Mouse (Mus musculus) megakaryocyte progenitor cell, adult 5-6 weeks (primary cell): Measurements from ENCODE around the gene Olfr456. TPM values are rescaled to one million over a fixed set of nuclear protein-coding genes. Genes with fewer than 3 reads are reported as not detected.
"Not testable (repeated sequence)": the region's sequence is repeated elsewhere in the genome, so short reads cannot be mapped to it uniquely, and the experiment has no call there.

ENCODE experiments used
- ATAC-seq: replicated peaks from 2 replicates; pipeline ENCODE4 v1.8.0; 2016; ENCODE audit warnings: mild to moderate bottlenecking, moderate TSS enrichment, inconsistent platforms; ENCODE audit not compliant: poor library complexity
- total RNA-seq, 2 experiments: library from RNA; stranded (forward) in 1 of 2; stranded (reverse) in 1 of 2; fragments of 157-497, 149-512 nt in 1 of 2; fragments of 200-1000 nt in 1 of 2; gene quantifications; 2 replicates each; pipeline versions ENCODE4 v1.2.3 to v1.2.4; 2015 to 2017

The Olfr456 gene
- not detected in 2 replicates for total RNA-seq (2015)
- not detected in 2 replicates for total RNA-seq (2017)

DNA sequence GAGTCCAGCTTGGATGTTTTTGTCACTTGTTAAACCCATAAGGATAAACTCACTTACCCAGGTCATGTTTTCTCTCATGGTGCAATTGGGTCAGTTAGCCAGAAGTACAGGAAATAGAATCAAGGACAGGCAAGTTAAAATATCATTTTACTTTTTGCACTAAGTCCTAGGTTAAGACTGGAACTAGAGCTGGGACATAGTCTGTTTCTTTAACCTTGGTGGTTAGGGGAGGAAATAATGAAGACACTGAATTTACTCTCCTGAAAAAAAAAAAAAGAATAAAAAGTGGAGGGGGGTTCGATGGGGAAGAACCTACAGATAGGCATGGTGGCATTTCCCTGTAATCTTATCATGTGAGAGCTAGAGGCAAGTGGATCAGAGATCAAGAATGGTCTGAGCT, at the start of gene Olfr456:
Olfr456 (minus strand) TSS at position 101 of the 400 bp plus-strand sequence.
- ATAC-seq, result no peak

DNA sequence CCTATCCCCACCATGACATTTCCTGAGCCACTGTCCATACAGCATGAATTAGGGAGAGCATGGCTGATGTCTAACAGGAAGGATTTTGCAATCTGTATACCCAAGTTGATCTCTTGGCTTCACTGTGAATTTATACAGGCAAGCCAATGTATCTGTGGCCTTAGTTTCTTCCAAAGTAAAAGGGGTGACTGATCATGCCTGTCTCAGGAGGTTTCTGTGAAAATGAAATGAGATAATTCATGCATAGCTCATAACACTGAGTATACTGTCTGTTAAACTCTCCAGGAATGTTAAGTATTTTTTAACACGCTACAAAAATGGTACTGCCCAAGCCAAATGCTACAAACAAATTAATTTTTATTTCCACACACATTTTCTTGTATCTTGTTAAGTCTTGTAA, 26.4 kb upstream of the Olfr456 start:
- ATAC-seq, result no peak

DNA sequence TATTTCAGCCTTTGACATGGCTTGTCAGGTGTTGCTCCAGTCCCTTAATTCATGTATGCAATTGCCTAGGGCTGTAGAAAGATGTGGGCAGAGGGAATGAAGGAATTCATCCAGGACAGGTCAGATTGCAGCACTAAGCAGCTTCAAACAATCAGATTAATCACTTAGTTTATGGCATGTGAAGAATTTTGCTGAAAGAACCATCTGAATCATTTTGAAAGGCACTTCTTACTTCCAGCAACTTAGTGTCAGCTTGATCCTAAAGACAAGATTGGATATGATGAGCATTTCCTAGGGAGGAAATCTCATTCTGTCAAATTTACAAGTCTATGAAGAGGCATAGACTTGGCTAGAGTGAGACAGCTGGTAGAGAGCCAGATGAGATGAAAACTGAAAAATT, 22.3 kb upstream of the Olfr456 start:
- no peak for ATAC-seq

- no peak for ATAC-seq
Observed at GRCm38 (mm10) chr6:42503478-42503877, 16.5 kb upstream of the Olfr456 start.

GRCm38 (mm10) chr6:42489731-42490130, 2.7 kb upstream of the Olfr456 start:
- ATAC-seq, result no peak

DNA sequence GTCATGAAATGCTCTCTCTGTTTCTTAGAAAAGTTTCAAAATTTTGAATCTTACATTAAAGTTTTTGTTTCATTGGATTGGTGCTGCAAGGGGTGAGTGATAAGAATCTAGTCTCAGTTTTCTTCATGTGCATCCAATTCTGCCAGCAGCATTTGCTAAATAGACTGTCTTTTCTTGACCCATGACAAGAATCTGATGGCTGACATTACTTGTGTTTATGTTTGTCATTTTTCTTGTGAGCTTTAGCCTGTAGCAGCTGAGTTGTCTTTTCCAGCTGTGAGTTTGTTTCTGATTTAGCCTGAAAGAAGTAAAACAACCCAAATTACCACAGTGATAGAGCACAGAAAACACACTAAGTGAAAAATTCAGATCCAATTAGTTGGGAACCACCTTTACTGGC, 2.4 kb downstream of the Olfr456 start:
- no peak for ATAC-seq

GRCm38 (mm10) chr6:42476235-42476634, 10.8 kb downstream of the Olfr456 start, which contains the start of gene Olfr457:
Gene Olfr457, minus strand, starts transcription at chr6:42476335.
- ATAC-seq, result no peak

GRCm38 (mm10) chr6:42471298-42471697, 15.7 kb downstream of the Olfr456 start:
- ATAC-seq, result not testable (repeated sequence)

GRCm38 (mm10) chr6:42470542-42470941, 16.5 kb downstream of the Olfr456 start:
- ATAC-seq, result no peak

DNA sequence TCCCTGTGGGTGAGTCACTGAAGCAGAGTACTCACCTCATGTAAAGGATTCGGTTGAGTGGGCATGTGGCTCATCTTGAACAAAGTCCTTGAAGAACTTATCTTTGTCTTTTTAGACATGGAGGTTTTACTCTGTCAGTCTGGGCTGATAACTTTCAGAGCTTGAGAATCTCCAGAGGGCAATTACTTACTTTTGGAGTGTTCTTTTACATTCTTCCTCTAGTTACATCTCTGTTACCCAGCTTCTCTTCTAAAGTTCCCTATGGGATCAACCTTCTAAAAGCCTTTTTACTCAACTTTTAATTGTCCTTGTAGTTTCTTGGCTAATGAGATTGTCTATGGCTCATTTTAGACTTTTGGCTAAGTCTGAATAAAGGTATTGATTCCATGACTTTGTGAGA, 21.9 kb downstream of the Olfr456 start, which contains the start of gene Olfr458:
Olfr458 (minus strand) TSS at position 101 of the 400 bp plus-strand sequence.
- no peak for ATAC-seq

GRCm38 (mm10) chr6:42447381-42447780, 39.6 kb downstream of the Olfr456 start:
- no peak for ATAC-seq

DNA sequence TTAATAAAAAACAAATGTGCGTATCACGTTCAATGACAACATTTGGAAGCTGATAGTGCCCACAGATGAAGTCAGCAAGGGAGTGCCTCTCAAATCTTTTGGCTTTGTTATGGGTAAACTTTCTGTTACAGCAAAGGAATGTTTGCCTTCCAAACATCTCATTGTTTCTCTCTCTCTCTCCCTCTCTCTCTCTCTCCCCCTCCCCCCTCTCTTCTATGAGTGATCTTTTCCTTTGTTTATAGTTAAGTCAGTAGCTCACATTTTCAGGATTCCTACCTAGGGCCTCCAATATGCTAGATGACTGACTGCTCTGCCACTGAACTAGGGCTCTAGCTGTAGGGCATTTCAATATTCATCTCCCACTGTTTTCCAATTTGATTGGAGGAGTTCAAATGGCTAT, 42.5 kb downstream of the Olfr456 start:
- no peak for ATAC-seq

GRCm38 (mm10) chr6:42441395-42441794, 45.6 kb downstream of the Olfr456 start:
- no peak for ATAC-seq

Other genes starting within 250 kb of the Olfr456 start
- gene Gstk1, start 241.3 kb downstream of the Olfr456 start, total RNA-seq (2015), result 14.8 and 15.8 TPM in 2 replicates
- 4.0 and 5.3 TPM in 2 replicates for gene Gstk1, start 241.3 kb downstream of the Olfr456 start, total RNA-seq (2017)
- not detected in 2 replicates for gene Tmem139, start 225.2 kb downstream of the Olfr456 start, total RNA-seq (2015)
- not detected in 2 replicates for gene Tmem139, start 225.2 kb downstream of the Olfr456 start, total RNA-seq (2017)
- gene Casp2, start 222.2 kb downstream of the Olfr456 start, total RNA-seq (2015), result 68.5 and 72.1 TPM in 2 replicates
- gene Casp2, start 222.2 kb downstream of the Olfr456 start, total RNA-seq (2017), result 54.7 and 58.5 TPM in 2 replicates
- gene Clcn1, start 200.5 kb downstream of the Olfr456 start, total RNA-seq (2015), result 0.12 TPM in 1 of 2 replicates, not detected in the other
- not detected in 2 replicates for gene Clcn1, start 200.5 kb downstream of the Olfr456 start, total RNA-seq (2017)
- not detected in 2 replicates for gene Fam131b, start 162.6 kb downstream of the Olfr456 start, total RNA-seq (2015)
- gene Fam131b, start 162.6 kb downstream of the Olfr456 start, total RNA-seq (2017), result not detected in 2 replicates
- gene Zyx, start 137.6 kb downstream of the Olfr456 start, total RNA-seq (2015), result 75.9 and 83.2 TPM in 2 replicates
- gene Zyx, start 137.6 kb downstream of the Olfr456 start, total RNA-seq (2017), result 18.1 and 22.2 TPM in 2 replicates
- gene Epha1, start 113.9 kb downstream of the Olfr456 start, total RNA-seq (2015), result 0.07 TPM in 1 of 2 replicates, not detected in the other
- gene Epha1, start 113.9 kb downstream of the Olfr456 start, total RNA-seq (2017), result not detected in 2 replicates
- not detected in 2 replicates for gene Tas2r143, start 87.0 kb downstream of the Olfr456 start, total RNA-seq (2015)
- gene Tas2r143, start 87.0 kb downstream of the Olfr456 start, total RNA-seq (2017), result 1.1 TPM in 1 of 2 replicates, not detected in the other
- gene Tas2r135, start 81.8 kb downstream of the Olfr456 start, total RNA-seq (2015), result not detected in 2 replicates
- gene Tas2r135, start 81.8 kb downstream of the Olfr456 start, total RNA-seq (2017), result not detected in 2 replicates
- not detected in 2 replicates for gene Tas2r126, start 52.7 kb downstream of the Olfr456 start, total RNA-seq (2015)
- gene Tas2r126, start 52.7 kb downstream of the Olfr456 start, total RNA-seq (2017), result not detected in 2 replicates
- not detected in 2 replicates for gene Olfr458, start 22.0 kb downstream of the Olfr456 start, total RNA-seq (2015)
- gene Olfr458, start 22.0 kb downstream of the Olfr456 start, total RNA-seq (2017), result not detected in 2 replicates
- not detected in 2 replicates for gene Olfr457, start 10.9 kb downstream of the Olfr456 start, total RNA-seq (2015)
- gene Olfr457, start 10.9 kb downstream of the Olfr456 start, total RNA-seq (2017), result not detected in 2 replicates
- gene Olfr455, start 60.4 kb upstream of the Olfr456 start, total RNA-seq (2015), result not detected in 2 replicates
- gene Olfr455, start 60.4 kb upstream of the Olfr456 start, total RNA-seq (2017), result not detected in 2 replicates
- not detected in 2 replicates for gene Tcaf3, start 110.5 kb upstream of the Olfr456 start, total RNA-seq (2015)
- gene Tcaf3, start 110.5 kb upstream of the Olfr456 start, total RNA-seq (2017), result not detected in 2 replicates
- 0.15 TPM in 1 of 2 replicates, not detected in the other for gene Tcaf2, start 158.0 kb upstream of the Olfr456 start, total RNA-seq (2015)
- gene Tcaf2, start 158.0 kb upstream of the Olfr456 start, total RNA-seq (2017), result 0.08 TPM in 1 of 2 replicates, not detected in the other
- gene Tcaf1, start 222.9 kb upstream of the Olfr456 start, total RNA-seq (2015), result 0.05 and 0.37 TPM in 2 replicates
- gene Tcaf1, start 222.9 kb upstream of the Olfr456 start, total RNA-seq (2017), result 0.27 and 1.4 TPM in 2 replicates